Mouse (Mus musculus): ENCODE data around the gene Asb4.

Gene Asb4

GRCm38 (mm10) chr6:5394971-5395370 is 11.8 kb downstream of the Asb4 start:
- DNase-seq (ENCODE audit: low read depth), result no peak

GRCm38 (mm10) chr6:5396797-5397196 is 13.6 kb downstream of the Asb4 start:
- DNase-seq (ENCODE audit: low read depth), result peak; percentile 92

- DNase-seq (ENCODE audit: low read depth), result peak; percentile 89
Observed at GRCm38 (mm10) chr6:5401394-5401793, 18.2 kb downstream of the Asb4 start.

GRCm38 (mm10) chr6:5403095-5403815 is 20.1 kb downstream of the Asb4 start:
- DNase-seq (ENCODE audit: low read depth), result no peak

- no peak for DNase-seq (ENCODE audit: low read depth)
Observed at GRCm38 (mm10) chr6:5404016-5404415, 20.8 kb downstream of the Asb4 start.

GRCm38 (mm10) chr6:5408451-5409177 is 25.4 kb downstream of the Asb4 start:
- DNase-seq (ENCODE audit: low read depth), result no peak

GRCm38 (mm10) chr6:5409676-5410075 is 26.5 kb downstream of the Asb4 start:
- no peak for DNase-seq (ENCODE audit: low read depth)

- peak; percentile 92 for DNase-seq (ENCODE audit: low read depth)
Observed at GRCm38 (mm10) chr6:5410697-5411391, 27.7 kb downstream of the Asb4 start.

GRCm38 (mm10) chr6:5413282-5413681 is 30.1 kb downstream of the Asb4 start:
- peak; percentile 71 for DNase-seq (ENCODE audit: low read depth)

- no peak for DNase-seq (ENCODE audit: low read depth)
Observed at GRCm38 (mm10) chr6:5421442-5421841, 38.3 kb downstream of the Asb4 start.

- DNase-seq (ENCODE audit: low read depth), result no peak
Observed at GRCm38 (mm10) chr6:5422386-5422785, 39.2 kb downstream of the Asb4 start.

- DNase-seq (ENCODE audit: low read depth), result no peak
Observed at GRCm38 (mm10) chr6:5423594-5423993, 40.4 kb downstream of the Asb4 start.

- DNase-seq (ENCODE audit: low read depth), result no peak
Observed at GRCm38 (mm10) chr6:5427033-5427432, 43.8 kb downstream of the Asb4 start.

- peak; percentile 44 for DNase-seq (ENCODE audit: low read depth)
Observed at GRCm38 (mm10) chr6:5429562-5429961, 46.4 kb downstream of the Asb4 start.

GRCm38 (mm10) chr6:5429982-5430550 is 46.9 kb downstream of the Asb4 start:
- DNase-seq (ENCODE audit: low read depth), result peak; percentile 43

- DNase-seq (ENCODE audit: low read depth), result no peak
Observed at GRCm38 (mm10) chr6:5433887-5434286, 50.7 kb downstream of the Asb4 start.

GRCm38 (mm10) chr6:5437757-5438156 is 54.6 kb downstream of the Asb4 start:
- peak; percentile 46 for DNase-seq (ENCODE audit: low read depth)

- DNase-seq (ENCODE audit: low read depth), result no peak
Observed at GRCm38 (mm10) chr6:5441221-5441620, 58.0 kb downstream of the Asb4 start.

- peak; percentile 73 for DNase-seq (ENCODE audit: low read depth)
Observed at GRCm38 (mm10) chr6:5442316-5443085, 59.3 kb downstream of the Asb4 start.

GRCm38 (mm10) chr6:5443104-5443863 is 60.1 kb downstream of the Asb4 start:
- DNase-seq (ENCODE audit: low read depth), result peak; percentile 92

GRCm38 (mm10) chr6:5444331-5444898 is 61.2 kb downstream of the Asb4 start:
- no peak for DNase-seq (ENCODE audit: low read depth)
